Mouse (Mus musculus) erythroblast, embryonic 14.5 days (primary cell): ENCODE results near the gene Abhd17a. TPM values are rescaled to one million over a fixed set of nuclear protein-coding genes. Genes with fewer than 3 reads are reported as not detected.

Experiments
- H3K27me3 ChIP-seq: 2 replicates; pipeline ENCODE4 v1.6.1; 2012; ENCODE audit warnings: inconsistent platforms; ENCODE audit not compliant: control insufficient read depth
- H3K36me3 ChIP-seq: 2 replicates; pipeline ENCODE4 v1.6.1; 2012; ENCODE audit warnings: mild to moderate bottlenecking, inconsistent platforms; ENCODE audit not compliant: control insufficient read depth
- H3K4me1 ChIP-seq: 2 replicates; pipeline ENCODE4 v1.6.1; 2012; ENCODE audit warnings: inconsistent platforms; ENCODE audit not compliant: control insufficient read depth
- H3K4me3 ChIP-seq: replicated peaks from 2 replicates; pipeline ENCODE3; 2012; ENCODE audit warnings: moderate library complexity, mild to moderate bottlenecking, inconsistent platforms
- H3K9me3 ChIP-seq: 2 replicates; pipeline ENCODE4 v1.6.1; 2012; ENCODE audit warnings: low read length, inconsistent platforms, mixed read lengths; ENCODE audit not compliant: control insufficient read depth
- GATA1 ChIP-seq: IDR thresholded peaks from 2 replicates; pipeline ENCODE4 v1.6.1; 2012; ENCODE audit warnings: low read length, inconsistent platforms, mixed read lengths
- TAL1 ChIP-seq: IDR thresholded peaks from 3 replicates; pipeline ENCODE4 v1.6.1; 2012; ENCODE audit warnings: low read length, inconsistent platforms, mixed read lengths
- polyA plus RNA-seq: library from polyadenylated mRNA; stranded (reverse); fragments of >175 nt; gene quantifications from 2 replicates; pipeline ENCODE4 v1.2.3, GENCODE M21; 2012

Gene Abhd17a
- polyA plus RNA-seq, 1 experiment: 117 TPM

- H3K27me3 ChIP-seq: no peaks in the 10 kb centered on the region
- 0 out of 2 replicates have a peak, but pooled peaks have one; percentile 4 for TF ChIP-seq GATA1
- TF ChIP-seq TAL1: no peak
- peaks cover 89% of the 10 kb centered on the region for H3K4me1 ChIP-seq
- peak within 1 kb of the TSS; percentile 70 for H3K4me3 ChIP-seq
- H3K36me3 ChIP-seq: peaks cover 37% of the 10 kb centered on the region
- peaks cover 7% of the 10 kb centered on the region for H3K9me3 ChIP-seq
Measured at GRCm38 (mm10) chr10:80602698-80603325, 12.7 kb upstream of the Abhd17a start, which contains the start of the genes Scamp4 and Adat3. Gene Scamp4, plus strand, starts transcription at chr10:80602872. Gene Adat3, plus strand, starts transcription at chr10:80602880.

- TF ChIP-seq GATA1 (no peak), TAL1 (no peak)
- Histone ChIP-seq H3K9me3 (no peaks in the 10 kb centered on the region), H3K36me3 (no peaks in the 10 kb centered on the region), H3K4me3 (no peak overlapping the region), H3K4me1 (peaks cover 60% of the 10 kb centered on the region), H3K27me3 (no peaks in the 10 kb centered on the region)
Measured at GRCm38 (mm10) chr10:80596318-80596717, 6.2 kb upstream of the Abhd17a start.

GRCm38 (mm10) chr10:80589127-80589878 lies 838 bp downstream of the Abhd17a start:
- TF ChIP-seq GATA1 (no peak), TAL1 (no peak)
- Histone ChIP-seq H3K9me3 (no peaks in the 10 kb centered on the region), H3K36me3 (peaks cover 35% of the 10 kb centered on the region), H3K27me3 (no peaks in the 10 kb centered on the region), H3K4me1 (peaks cover 67% of the 10 kb centered on the region), H3K4me3 (peak overlapping the region; percentile 91)

- Histone ChIP-seq H3K4me3 (no peak overlapping the region), H3K4me1 (peaks cover 77% of the 10 kb centered on the region), H3K9me3 (no peaks in the 10 kb centered on the region), H3K36me3 (peaks cover 54% of the 10 kb centered on the region), H3K27me3 (no peaks in the 10 kb centered on the region)
- TF ChIP-seq GATA1 (no peak), TAL1 (no peak)
Measured at GRCm38 (mm10) chr10:80587305-80587657, 2.9 kb downstream of the Abhd17a start.

- peaks cover 77% of the 10 kb centered on the region for H3K4me1 ChIP-seq
- H3K4me3 ChIP-seq: no peak overlapping the region
- H3K9me3 ChIP-seq: no peaks in the 10 kb centered on the region
- TF ChIP-seq TAL1 (no peak), GATA1 (no peak)
- H3K27me3 ChIP-seq: no peaks in the 10 kb centered on the region
- peaks cover 59% of the 10 kb centered on the region for H3K36me3 ChIP-seq
Measured at GRCm38 (mm10) chr10:80586407-80587304, 3.5 kb downstream of the Abhd17a start.

GRCm38 (mm10) chr10:80585581-80585980 lies 4.6 kb downstream of the Abhd17a start:
- peaks cover 75% of the 10 kb centered on the region for H3K4me1 ChIP-seq
- no peak overlapping the region for H3K4me3 ChIP-seq
- no peaks in the 10 kb centered on the region for H3K27me3 ChIP-seq
- H3K9me3 ChIP-seq: no peaks in the 10 kb centered on the region
- TF ChIP-seq GATA1: no peak
- no peak for TF ChIP-seq TAL1
- peaks cover 67% of the 10 kb centered on the region for H3K36me3 ChIP-seq

GRCm38 (mm10) chr10:80584642-80585552 lies 5.2 kb downstream of the Abhd17a start:
- peaks cover 77% of the 10 kb centered on the region for H3K4me1 ChIP-seq
- H3K27me3 ChIP-seq: no peaks in the 10 kb centered on the region
- peaks cover 67% of the 10 kb centered on the region for H3K36me3 ChIP-seq

GRCm38 (mm10) chr10:80584045-80584488 lies 6.1 kb downstream of the Abhd17a start:
- peaks cover 76% of the 10 kb centered on the region for H3K4me1 ChIP-seq
- TF ChIP-seq TAL1 (no peak), GATA1 (no peak)
- no peaks in the 10 kb centered on the region for H3K9me3 ChIP-seq
- peaks cover 67% of the 10 kb centered on the region for H3K36me3 ChIP-seq
- H3K27me3 ChIP-seq: no peaks in the 10 kb centered on the region
- H3K4me3 ChIP-seq: no peak overlapping the region

More at GRCm38 (mm10) chr10:80584642-80585552, 5.2 kb downstream of the Abhd17a start:
- Histone ChIP-seq H3K4me3 (no peak overlapping the region), H3K9me3 (no peaks in the 10 kb centered on the region)
- TF ChIP-seq TAL1 (no peak), GATA1 (no peak)
